Mouse (Mus musculus): ENCODE results near the gene Actl11. TPM values are rescaled to one million over a fixed set of nuclear protein-coding genes. Genes with fewer than 3 reads are reported as not detected.
A peak's percentile ranks its signal among the peaks of the same experiment; 100 is the strongest.

Actl11 gene
- polyA plus RNA-seq, 1 experiment from 2014 or later, result not detected

DNA sequence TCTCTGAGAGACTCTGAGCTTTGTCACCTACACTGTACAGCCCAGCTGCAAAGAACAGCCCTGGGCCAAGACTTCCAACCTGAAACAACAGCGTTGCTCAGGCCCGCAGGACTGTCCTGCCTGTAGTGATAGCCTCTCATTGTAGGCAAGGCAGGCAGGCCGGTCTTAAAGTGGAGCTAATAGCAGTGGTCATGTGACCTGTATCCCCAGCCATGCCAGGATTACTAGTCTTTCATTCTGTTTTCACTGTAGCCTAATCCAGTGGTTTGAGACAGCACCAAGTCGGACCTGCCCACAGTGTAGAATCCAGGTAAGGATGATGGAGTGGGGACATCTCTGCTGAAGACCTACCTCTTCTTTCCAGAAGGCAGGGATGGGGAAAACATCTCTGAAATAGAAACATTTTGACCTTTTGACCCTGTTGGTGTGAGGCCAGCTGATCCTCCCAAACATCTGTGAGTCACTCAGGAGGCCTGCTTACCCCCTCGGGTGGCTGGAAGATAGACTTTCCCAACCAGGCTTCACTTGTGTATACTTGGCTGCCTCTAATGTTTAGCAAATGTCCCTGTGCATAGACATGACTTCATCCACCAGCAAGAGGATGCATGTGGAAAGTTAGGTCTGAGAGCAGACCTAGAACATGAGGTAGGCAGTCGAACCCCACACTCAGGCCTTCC is 27.5 kb downstream of the Actl11 start:
- Histone ChIP-seq H3K36me3 (ENCODE audit: insufficient read depth, low read length) (peaks cover 9% of the 10 kb centered on the region; the same call in 1 of the 2 replicates), H3K27ac (ENCODE audit: low read length) (no peak overlapping the region), H3K27me3 (ENCODE audit: insufficient read depth, low read length) (no peaks in the 10 kb centered on the region), H3K9me3 (ENCODE audit: low read length) (no peaks in the 10 kb centered on the region), H3K9ac (replicated peaks; ENCODE audit: low read length) (no peak overlapping the region), H3K4me1 (ENCODE audit: insufficient read depth, low read length) (peaks cover 11% of the 10 kb centered on the region), H3K4me3 (ENCODE audit: low read length) (no peak overlapping the region), H3K4me2 (replicated peaks; ENCODE audit: low read depth, low read length) (no peak overlapping the region)
- 80% methylated on average over 6 of the region's 6 CpGs for WGBS
- ATAC-seq (ENCODE audit: low FRiP score, low TSS enrichment), result no peak

DNA sequence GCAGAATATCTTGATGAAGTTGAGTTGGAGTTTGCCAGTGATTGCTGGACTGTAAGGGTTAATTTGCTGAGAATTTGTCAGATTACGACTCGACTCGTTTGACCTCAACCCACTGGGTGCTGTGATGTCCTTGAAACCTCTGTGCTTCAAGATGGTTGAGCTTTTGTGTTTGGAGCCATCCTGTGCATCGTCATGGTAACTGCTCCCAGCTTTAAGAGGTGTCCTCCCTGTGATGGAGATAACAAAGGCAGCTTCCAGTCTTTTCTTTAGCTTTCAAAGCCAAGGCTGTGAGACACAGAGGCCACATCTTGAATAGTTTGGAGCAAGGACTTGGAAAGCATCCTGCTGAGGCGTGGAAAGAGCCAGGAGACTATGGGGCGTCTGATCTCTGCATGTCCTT is 28.9 kb downstream of the Actl11 start:
- Histone ChIP-seq H3K4me2 (replicated peaks; ENCODE audit: low read depth, low read length) (no peak overlapping the region), H3K9ac (replicated peaks; ENCODE audit: low read length) (no peak overlapping the region), H3K4me1 (ENCODE audit: insufficient read depth, low read length) (peaks cover under 1% of the 10 kb centered on the region; the same call in 1 of the 2 replicates), H3K4me3 (ENCODE audit: low read length) (no peak overlapping the region), H3K27ac (ENCODE audit: low read length) (no peak overlapping the region), H3K9me3 (ENCODE audit: low read length) (no peaks in the 10 kb centered on the region), H3K36me3 (ENCODE audit: insufficient read depth, low read length) (peaks cover 15% of the 10 kb centered on the region), H3K27me3 (ENCODE audit: insufficient read depth, low read length) (no peaks in the 10 kb centered on the region)
- ATAC-seq (ENCODE audit: low FRiP score, low TSS enrichment), result no peak
- WGBS, result 65% methylated on average over 6 of the region's 6 CpGs

DNA sequence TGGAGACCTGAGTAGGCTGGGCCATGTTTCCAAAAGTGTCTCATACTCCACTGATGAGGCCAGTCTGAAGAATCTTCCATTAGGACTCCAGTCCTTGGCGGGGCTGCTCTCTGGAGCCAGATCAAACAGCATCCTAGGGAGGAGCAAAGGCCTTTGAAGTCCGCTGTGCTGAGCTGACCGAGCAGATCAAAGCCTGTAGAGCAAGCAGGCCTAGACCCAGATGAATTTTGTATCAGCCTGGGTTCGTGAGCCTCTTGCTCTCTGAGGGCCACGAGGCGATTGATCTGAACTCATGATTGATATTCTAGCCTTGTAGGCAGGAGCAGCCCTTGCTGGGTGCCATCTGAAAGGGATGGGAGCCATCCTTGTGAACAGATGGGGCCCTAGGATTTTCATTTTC is 31.6 kb downstream of the Actl11 start:
- Histone ChIP-seq H3K4me2 (replicated peaks; ENCODE audit: low read depth, low read length) (no peak overlapping the region), H3K9ac (replicated peaks; ENCODE audit: low read length) (no peak overlapping the region), H3K9me3 (ENCODE audit: low read length) (no peaks in the 10 kb centered on the region), H3K27ac (ENCODE audit: low read length) (no peak overlapping the region), H3K4me3 (ENCODE audit: low read length) (no peak overlapping the region), H3K27me3 (ENCODE audit: insufficient read depth, low read length) (no peaks in the 10 kb centered on the region), H3K4me1 (ENCODE audit: insufficient read depth, low read length) (no peaks in the 10 kb centered on the region), H3K36me3 (ENCODE audit: insufficient read depth, low read length) (peaks cover 15% of the 10 kb centered on the region)
- WGBS, result 40% methylated on average over 6 of the region's 6 CpGs
- no peak for ATAC-seq (ENCODE audit: low FRiP score, low TSS enrichment)

DNA sequence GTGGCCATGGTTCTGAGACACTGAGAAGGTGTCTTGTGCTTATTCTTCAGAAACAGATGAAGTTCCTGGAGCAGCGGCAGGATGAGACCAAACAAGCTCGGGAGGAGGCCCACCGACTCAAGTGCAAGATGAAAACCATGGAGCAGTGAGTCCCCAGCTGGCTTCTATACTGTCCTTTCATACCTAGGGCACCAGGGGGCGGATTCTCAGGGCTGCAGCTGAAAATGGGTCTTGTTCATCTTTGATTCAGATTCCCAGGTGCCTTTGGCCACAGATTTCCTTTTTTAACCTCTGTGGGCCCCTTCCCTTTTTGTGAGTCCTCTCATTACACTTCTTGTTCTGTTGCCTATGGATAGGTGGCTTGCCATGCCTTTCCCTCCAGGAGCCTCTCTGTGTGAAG is 32.7 kb downstream of the Actl11 start:
- Histone ChIP-seq H3K4me1 (ENCODE audit: insufficient read depth, low read length) (no peaks in the 10 kb centered on the region), H3K4me2 (replicated peaks; ENCODE audit: low read depth, low read length) (no peak overlapping the region), H3K9me3 (ENCODE audit: low read length) (no peaks in the 10 kb centered on the region), H3K4me3 (ENCODE audit: low read length) (no peak overlapping the region), H3K36me3 (ENCODE audit: insufficient read depth, low read length) (peaks cover 15% of the 10 kb centered on the region), H3K27ac (ENCODE audit: low read length) (no peak overlapping the region), H3K27me3 (ENCODE audit: insufficient read depth, low read length) (no peaks in the 10 kb centered on the region), H3K9ac (replicated peaks; ENCODE audit: low read length) (no peak overlapping the region)
- 75% methylated on average over 4 of the region's 4 CpGs for WGBS
- no peak for ATAC-seq (ENCODE audit: low FRiP score, low TSS enrichment)

DNA sequence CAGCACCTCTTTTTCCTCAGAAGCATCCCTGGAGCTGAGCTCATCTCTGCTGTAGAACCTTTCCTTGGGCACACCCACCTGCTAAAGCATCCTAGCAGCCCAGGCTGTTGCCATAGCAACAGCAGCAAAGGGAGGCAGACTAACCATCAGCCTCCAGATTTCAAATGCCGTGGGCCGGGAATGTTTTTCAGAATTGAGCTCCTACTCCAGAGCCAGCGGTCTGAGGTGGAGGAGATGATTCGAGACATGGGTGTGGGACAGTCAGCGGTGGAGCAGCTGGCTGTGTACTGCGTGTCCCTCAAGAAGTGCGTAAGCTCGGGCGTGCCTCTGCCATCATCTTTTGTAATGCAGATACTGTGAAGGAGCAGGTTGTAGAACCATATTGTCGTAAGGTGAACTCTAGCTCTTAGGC is 33.1 kb downstream of the Actl11 start:
- WGBS, result 86% methylated on average over 10 of the region's 10 CpGs
- Histone ChIP-seq H3K27me3 (ENCODE audit: insufficient read depth, low read length) (no peaks in the 10 kb centered on the region), H3K4me1 (ENCODE audit: insufficient read depth, low read length) (no peaks in the 10 kb centered on the region), H3K9me3 (ENCODE audit: low read length) (no peaks in the 10 kb centered on the region), H3K27ac (ENCODE audit: low read length) (no peak overlapping the region), H3K36me3 (ENCODE audit: insufficient read depth, low read length) (peaks cover 15% of the 10 kb centered on the region), H3K4me3 (ENCODE audit: low read length) (no peak overlapping the region), H3K4me2 (replicated peaks; ENCODE audit: low read depth, low read length) (no peak overlapping the region), H3K9ac (replicated peaks; ENCODE audit: low read length) (no peak overlapping the region)
- no peak for ATAC-seq (ENCODE audit: low FRiP score, low TSS enrichment)

DNA sequence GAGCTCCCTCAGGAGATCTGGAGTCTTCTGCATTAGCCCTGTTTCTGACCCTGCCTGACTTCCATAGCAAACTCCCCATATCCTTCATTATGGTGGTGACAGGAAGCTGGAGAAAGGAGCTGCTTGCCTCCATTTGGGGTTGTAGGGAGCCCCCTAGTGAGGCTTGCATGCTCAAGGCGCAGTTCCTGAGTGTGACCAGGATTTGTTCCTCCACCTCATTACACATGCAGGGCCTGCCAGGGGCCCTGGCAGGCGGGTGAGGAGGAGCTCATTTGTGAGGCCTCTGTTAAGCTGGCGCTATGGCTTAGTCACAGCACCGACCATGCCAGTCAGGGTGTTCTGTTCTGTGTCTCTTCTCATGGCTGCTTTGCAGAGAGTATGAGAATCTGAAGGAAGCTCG is 33.6 kb downstream of the Actl11 start:
- WGBS, result 51% methylated on average over 5 of the region's 5 CpGs
- no peak overlapping the region for H3K9ac ChIP-seq (replicated peaks; ENCODE audit: low read length)
- H3K27ac ChIP-seq (ENCODE audit: low read length), result no peak overlapping the region
- H3K9me3 ChIP-seq (ENCODE audit: low read length), result no peaks in the 10 kb centered on the region
- no peak overlapping the region for H3K4me3 ChIP-seq (ENCODE audit: low read length)
- H3K4me2 ChIP-seq (replicated peaks; ENCODE audit: low read depth, low read length), result no peak overlapping the region
- no peak for ATAC-seq (ENCODE audit: low FRiP score, low TSS enrichment)
- H3K4me1 ChIP-seq (ENCODE audit: insufficient read depth, low read length), result no peaks in the 10 kb centered on the region
- peaks cover 11% of the 10 kb centered on the region for H3K36me3 ChIP-seq (ENCODE audit: insufficient read depth, low read length)
- no peaks in the 10 kb centered on the region for H3K27me3 ChIP-seq (ENCODE audit: insufficient read depth, low read length)

DNA sequence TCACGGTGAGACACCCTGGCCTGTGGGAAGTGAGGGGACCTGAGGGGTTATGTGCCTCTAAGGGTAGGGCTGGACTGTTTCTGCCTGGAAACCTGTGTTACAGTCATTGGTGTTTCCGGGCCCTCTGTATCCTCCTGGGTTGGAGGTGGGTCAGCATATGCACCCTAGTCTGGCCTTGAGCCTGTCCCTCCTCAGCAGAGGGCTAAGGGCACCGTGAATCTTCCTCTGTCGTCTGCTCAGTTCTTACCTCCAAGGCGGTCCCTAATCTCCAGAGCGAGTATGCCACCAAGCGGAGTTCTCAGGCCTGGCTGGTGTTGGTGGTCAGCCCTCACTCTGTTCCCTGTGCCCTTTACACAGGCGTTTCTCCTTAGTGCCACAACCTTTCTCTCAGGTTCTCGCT is 34.6 kb downstream of the Actl11 start:
- no peak for ATAC-seq (ENCODE audit: low FRiP score, low TSS enrichment)
- no peak overlapping the region for H3K4me3 ChIP-seq (ENCODE audit: low read length)
- no peak overlapping the region for H3K9ac ChIP-seq (replicated peaks; ENCODE audit: low read length)
- H3K9me3 ChIP-seq (ENCODE audit: low read length), result no peaks in the 10 kb centered on the region
- H3K27me3 ChIP-seq (ENCODE audit: insufficient read depth, low read length), result no peaks in the 10 kb centered on the region
- H3K4me2 ChIP-seq (replicated peaks; ENCODE audit: low read depth, low read length), result no peak overlapping the region
- 86% methylated on average over 9 of the region's 9 CpGs for WGBS
- H3K36me3 ChIP-seq (ENCODE audit: insufficient read depth, low read length), result peaks cover 11% of the 10 kb centered on the region
- H3K4me1 ChIP-seq (ENCODE audit: insufficient read depth, low read length), result no peaks in the 10 kb centered on the region
- no peak overlapping the region for H3K27ac ChIP-seq (ENCODE audit: low read length)

DNA sequence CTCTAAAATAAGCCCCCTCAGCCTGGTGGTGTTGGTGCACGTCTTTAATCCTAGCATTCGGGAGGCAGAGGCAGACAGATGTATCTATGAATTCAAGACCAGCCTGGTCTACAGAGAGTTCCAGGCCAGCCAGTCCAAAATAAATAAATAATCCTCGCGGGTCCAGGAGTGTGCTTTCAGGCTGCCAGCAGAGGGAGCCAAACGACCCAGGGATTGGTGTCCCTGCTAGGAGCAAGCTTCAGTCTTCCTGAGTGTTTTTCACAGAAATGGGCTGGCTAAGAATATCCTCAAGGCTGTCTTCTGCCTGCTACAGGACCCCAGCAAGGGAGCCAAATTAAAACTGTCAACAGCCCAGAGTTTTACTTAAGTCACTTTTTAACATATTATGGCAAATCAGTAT is 35.4 kb downstream of the Actl11 start:
- H3K4me3 ChIP-seq (ENCODE audit: low read length), result no peak overlapping the region
- H3K4me1 ChIP-seq (ENCODE audit: insufficient read depth, low read length), result no peaks in the 10 kb centered on the region
- peak; percentile 72 for ATAC-seq (ENCODE audit: low FRiP score, low TSS enrichment)
- no peak overlapping the region for H3K9ac ChIP-seq (replicated peaks; ENCODE audit: low read length)
- peaks cover 15% of the 10 kb centered on the region for H3K36me3 ChIP-seq (ENCODE audit: insufficient read depth, low read length)
- no peaks in the 10 kb centered on the region for H3K27me3 ChIP-seq (ENCODE audit: insufficient read depth, low read length)
- 15% methylated on average over 5 of the region's 5 CpGs for WGBS
- no peaks in the 10 kb centered on the region for H3K9me3 ChIP-seq (ENCODE audit: low read length)
- H3K27ac ChIP-seq (ENCODE audit: low read length), result no peak overlapping the region
- H3K4me2 ChIP-seq (replicated peaks; ENCODE audit: low read depth, low read length), result no peak overlapping the region

DNA sequence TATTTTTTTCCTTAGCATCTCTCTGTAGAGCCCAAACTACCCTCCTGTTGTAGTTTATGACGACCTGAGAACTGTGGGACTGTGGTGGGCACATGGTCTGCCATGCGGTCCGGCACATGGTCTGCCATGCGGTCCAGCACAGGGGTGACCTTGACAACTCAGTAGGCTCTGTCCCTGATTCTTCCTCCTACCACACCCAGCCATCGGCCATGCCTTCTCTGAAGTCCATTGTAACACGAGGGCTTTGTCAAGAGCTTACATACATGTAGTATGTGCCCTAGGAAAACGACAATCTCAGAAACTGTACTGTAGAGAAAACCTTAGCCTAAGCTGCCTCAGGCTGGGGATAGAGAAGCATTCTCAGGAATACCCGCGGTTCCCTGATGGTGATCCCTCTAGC is 36.4 kb downstream of the Actl11 start:
- Histone ChIP-seq H3K27me3 (ENCODE audit: insufficient read depth, low read length) (no peaks in the 10 kb centered on the region), H3K4me1 (ENCODE audit: insufficient read depth, low read length) (no peaks in the 10 kb centered on the region), H3K36me3 (ENCODE audit: insufficient read depth, low read length) (peaks cover 17% of the 10 kb centered on the region), H3K4me3 (ENCODE audit: low read length) (no peak overlapping the region), H3K27ac (ENCODE audit: low read length) (no peak overlapping the region), H3K4me2 (replicated peaks; ENCODE audit: low read depth, low read length) (no peak overlapping the region), H3K9me3 (ENCODE audit: low read length) (no peaks in the 10 kb centered on the region), H3K9ac (replicated peaks; ENCODE audit: low read length) (no peak overlapping the region)
- 92% methylated on average over 9 of the region's 9 CpGs for WGBS
- no peak for ATAC-seq (ENCODE audit: low FRiP score, low TSS enrichment)

DNA sequence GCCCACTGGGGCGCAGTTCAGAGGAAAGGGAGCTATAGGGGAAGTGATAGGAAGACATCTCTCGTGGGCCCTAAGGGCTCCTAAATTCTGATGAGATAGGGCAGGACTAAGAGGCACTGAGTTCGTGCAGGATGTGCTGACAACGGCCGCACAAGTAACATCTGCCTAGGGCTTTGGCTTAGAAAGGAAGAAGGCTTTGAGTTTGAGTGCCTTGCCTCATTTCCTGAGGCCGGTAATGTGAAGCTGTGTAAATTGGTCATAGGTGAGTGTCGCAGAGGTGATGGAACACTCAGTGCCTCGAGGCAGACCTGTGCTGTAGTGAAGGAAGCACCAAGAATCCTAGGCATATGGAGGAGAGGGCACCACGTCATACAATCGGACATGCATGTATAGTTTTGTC is 38.4 kb downstream of the Actl11 start:
- no peak overlapping the region for H3K4me2 ChIP-seq (replicated peaks; ENCODE audit: low read depth, low read length)
- WGBS, result 85% methylated on average over 10 of the region's 10 CpGs
- H3K27me3 ChIP-seq (ENCODE audit: insufficient read depth, low read length), result no peaks in the 10 kb centered on the region
- peaks cover 20% of the 10 kb centered on the region for H3K36me3 ChIP-seq (ENCODE audit: insufficient read depth, low read length)
- H3K27ac ChIP-seq (ENCODE audit: low read length), result no peak overlapping the region
- ATAC-seq (ENCODE audit: low FRiP score, low TSS enrichment), result no peak
- no peak overlapping the region for H3K9ac ChIP-seq (replicated peaks; ENCODE audit: low read length)
- no peaks in the 10 kb centered on the region for H3K9me3 ChIP-seq (ENCODE audit: low read length)
- H3K4me3 ChIP-seq (ENCODE audit: low read length), result no peak overlapping the region
- no peaks in the 10 kb centered on the region for H3K4me1 ChIP-seq (ENCODE audit: insufficient read depth, low read length)

All from kidney, embryonic 16.5 days (tissue).